Mouse (Mus musculus): ENCODE measurements at regions not wholly inside any gene's neighbourhood (a gene's known extent, or its start where the extent isn't known, plus 50 kb on each side); places are given as distances from the start of the nearest gene placed in this dataset.
A peak's percentile ranks its signal among the peaks of the same experiment; 100 is the strongest.
"Not testable (repeated sequence)": the region's sequence is repeated elsewhere in the genome, so short reads cannot be mapped to it uniquely, and the experiment has no call there.

- peak; percentile 85 for DNase-seq
These were observed 101.4 kb upstream of the Klf3 start for GRCm38 (mm10) chr5:64701780-64702231.

- not testable (repeated sequence) for DNase-seq
These were observed 100.8 kb upstream of the Klf3 start for GRCm38 (mm10) chr5:64702404-64702803.

GRCm38 (mm10) chr5:64703091-64703872, 99.9 kb upstream of the Klf3 start:
- peak; percentile 89 for DNase-seq

- peak; percentile 63 for DNase-seq
These were observed 99.0 kb upstream of the Klf3 start for GRCm38 (mm10) chr5:64704144-64704543.

- no peak for DNase-seq
These were observed 96.6 kb upstream of the Klf3 start for GRCm38 (mm10) chr5:64706586-64706985.

GRCm38 (mm10) chr5:64709146-64709545, 94.0 kb upstream of the Klf3 start:
- DNase-seq = peak; percentile 12

GRCm38 (mm10) chr5:64710236-64710635, 93.0 kb upstream of the Klf3 start:
- DNase-seq = no peak

GRCm38 (mm10) chr5:64710968-64711367, 92.2 kb upstream of the Klf3 start:
- DNase-seq = no peak

GRCm38 (mm10) chr5:64714221-64714653, 89.0 kb upstream of the Klf3 start:
- no peak for DNase-seq

- peak; percentile 82 for DNase-seq
These were observed 88.5 kb upstream of the Klf3 start for GRCm38 (mm10) chr5:64714710-64715109.

GRCm38 (mm10) chr5:64716551-64716950, 86.6 kb upstream of the Klf3 start:
- no peak for DNase-seq

- DNase-seq = no peak
These were observed 81.0 kb upstream of the Klf3 start for GRCm38 (mm10) chr5:64722211-64722610.

- DNase-seq = no peak
These were observed 75.3 kb upstream of the Klf3 start for GRCm38 (mm10) chr5:64727847-64728246.

GRCm38 (mm10) chr5:64732356-64732755, 70.8 kb upstream of the Klf3 start:
- no peak for DNase-seq

- DNase-seq = no peak
These were observed 66.2 kb upstream of the Klf3 start for GRCm38 (mm10) chr5:64736985-64737384.

- no peak for DNase-seq
These were observed 65.0 kb upstream of the Klf3 start for GRCm38 (mm10) chr5:64738096-64738780.

- no peak for DNase-seq
These were observed 64.3 kb upstream of the Klf3 start for GRCm38 (mm10) chr5:64738781-64739310.

- no peak for DNase-seq
These were observed 63.6 kb upstream of the Klf3 start for GRCm38 (mm10) chr5:64739311-64740261.

GRCm38 (mm10) chr5:64744041-64744440, 59.1 kb upstream of the Klf3 start:
- DNase-seq = no peak

GRCm38 (mm10) chr5:64744455-64744854, 58.7 kb upstream of the Klf3 start:
- no peak for DNase-seq

GRCm38 (mm10) chr5:64747461-64747860, 55.7 kb upstream of the Klf3 start:
- DNase-seq = no peak

GRCm38 (mm10) chr5:64749415-64750166, 53.6 kb upstream of the Klf3 start:
- no peak for DNase-seq

Data from layer of hippocampus, adult 9-11 months (tissue).